Mouse (Mus musculus) lung, adult 18-20 months (tissue): ENCODE measurements around the gene Ube2q1.
"Not testable (repeated sequence)": the region's sequence is repeated elsewhere in the genome, so short reads cannot be mapped to it uniquely, and the experiment has no call there.

ENCODE experiments used
- DNase-seq, 2 experiments: peaks; one replicate each; pipeline ENCODE4 v3.0.0; 2022; ENCODE audit warnings: mixed read lengths in 2 of 2

Ube2q1 gene

DNA sequence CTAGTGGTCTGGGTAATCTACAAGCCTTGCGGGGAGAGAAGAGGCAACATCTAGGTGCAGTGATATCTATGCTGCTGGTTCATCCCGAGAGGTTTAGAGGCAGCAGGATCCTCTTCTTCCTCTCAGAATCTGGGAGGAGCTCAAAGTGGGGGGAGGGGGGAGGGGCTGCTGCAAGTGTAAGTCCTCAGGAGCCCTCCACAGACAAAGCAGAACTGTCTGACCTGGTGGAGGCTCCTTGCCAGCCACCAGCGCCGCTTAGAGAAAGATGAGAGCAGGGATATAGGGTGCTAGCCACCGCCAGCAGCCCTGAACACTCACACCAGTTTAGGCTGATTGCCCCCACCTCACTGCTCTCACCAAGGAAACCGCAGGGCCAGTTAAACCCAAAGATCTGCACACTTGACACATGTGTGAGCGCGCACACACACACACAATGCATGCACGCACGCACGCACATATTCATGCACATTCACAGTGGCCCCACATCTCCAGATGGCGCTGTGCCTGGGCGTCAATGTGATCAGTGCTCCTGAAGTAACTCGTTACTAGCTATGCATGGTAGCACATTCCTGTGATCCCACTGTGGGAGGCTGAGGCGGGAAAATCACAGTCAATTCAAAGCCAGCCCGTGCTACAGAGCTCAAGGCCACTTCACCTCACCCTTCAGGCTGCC is 15.4 kb downstream of the Ube2q1 start:
- DNase-seq, result no peak

DNA sequence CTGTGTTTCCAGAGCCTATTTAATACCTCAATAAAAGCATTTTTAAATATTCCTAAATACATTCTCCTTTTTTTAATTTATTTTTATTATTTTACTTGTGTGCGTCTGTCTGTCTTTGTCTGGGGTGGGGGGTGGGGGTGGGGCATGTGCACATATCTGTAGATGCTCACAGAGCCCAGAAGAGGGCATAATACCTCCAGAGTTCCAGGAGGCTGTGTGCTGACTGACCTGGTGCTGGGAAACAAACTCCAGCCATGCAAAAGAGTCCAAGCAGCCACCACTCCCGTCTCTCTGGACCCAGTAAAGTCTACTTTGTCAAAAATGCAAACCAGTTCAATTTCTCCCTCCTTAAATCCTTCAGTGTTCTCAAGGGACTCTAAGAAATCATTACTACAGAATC is 21.2 kb downstream of the Ube2q1 start:
- no peak for DNase-seq

- DNase-seq, result no peak
Measured at GRCm38 (mm10) chr3:89795746-89796145, 22.3 kb downstream of the Ube2q1 start.

GRCm38 (mm10) chr3:89796358-89796757 is 22.9 kb downstream of the Ube2q1 start:
- peak; percentile 20 to 25 for DNase-seq

DNA sequence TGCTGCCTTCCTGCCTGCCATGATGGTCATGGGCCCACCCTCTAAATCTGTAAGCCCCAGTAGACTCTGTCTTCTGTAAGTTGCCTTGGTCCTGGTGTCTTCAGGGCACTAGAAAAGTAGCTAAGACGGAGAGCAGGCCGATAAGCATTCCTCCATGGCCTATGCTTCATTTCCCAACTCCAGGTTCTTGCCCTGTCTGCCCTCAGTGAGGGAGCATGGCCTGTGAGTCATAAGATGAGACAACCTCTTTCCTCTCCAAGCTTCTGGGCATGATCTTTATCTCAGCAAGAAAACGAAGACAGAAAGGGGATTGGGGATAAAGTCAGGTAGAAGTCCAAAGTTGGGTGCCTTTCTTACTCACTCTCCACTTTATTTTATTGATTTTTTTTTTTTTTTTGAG is 25.1 kb downstream of the Ube2q1 start:
- DNase-seq, result no peak

DNA sequence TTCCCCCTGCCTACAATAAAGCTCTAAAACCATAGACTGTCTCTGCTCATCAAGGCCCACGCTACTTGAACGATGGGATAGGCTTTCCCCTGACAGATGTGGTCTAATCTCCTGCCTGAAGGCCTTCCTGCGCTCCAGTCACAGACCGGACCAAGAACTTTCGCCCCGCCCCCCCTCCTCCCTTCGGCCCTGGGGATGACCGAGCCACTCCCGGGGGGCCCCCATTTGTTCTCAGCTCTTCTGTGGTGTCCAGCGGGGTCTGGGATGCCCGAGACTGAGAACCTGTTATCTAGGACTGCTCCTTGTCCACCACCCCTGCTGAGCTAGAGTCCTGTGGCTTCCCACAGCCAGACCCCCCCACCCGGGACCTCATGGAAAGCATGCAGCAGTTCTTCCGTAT is 26.1 kb downstream of the Ube2q1 start:
- no peak for DNase-seq

- DNase-seq, result not testable (repeated sequence)
Measured at GRCm38 (mm10) chr3:89800078-89800477, 26.7 kb downstream of the Ube2q1 start.

- no peak for DNase-seq
Measured at GRCm38 (mm10) chr3:89800774-89801506, 27.5 kb downstream of the Ube2q1 start.

DNA sequence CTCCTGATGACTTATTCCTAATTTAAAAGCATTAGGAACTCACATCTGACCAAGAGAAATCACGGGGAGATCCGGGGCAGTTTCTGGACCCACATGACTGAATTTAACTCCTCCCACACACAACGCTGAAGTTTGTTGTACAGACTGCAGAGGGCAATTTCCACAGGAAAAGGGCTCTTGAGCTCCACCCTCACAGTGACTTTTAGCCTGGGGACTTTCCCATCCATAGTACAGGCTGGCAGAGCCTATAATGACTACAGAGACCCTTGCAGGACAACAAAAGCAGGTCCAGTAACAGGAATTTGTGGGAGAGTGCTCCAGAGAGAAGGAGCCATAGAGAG is 28.1 kb downstream of the Ube2q1 start:
- peak; percentile 19 to 23 for DNase-seq

- no peak for DNase-seq
Measured at GRCm38 (mm10) chr3:89802876-89803275, 29.5 kb downstream of the Ube2q1 start.

DNA sequence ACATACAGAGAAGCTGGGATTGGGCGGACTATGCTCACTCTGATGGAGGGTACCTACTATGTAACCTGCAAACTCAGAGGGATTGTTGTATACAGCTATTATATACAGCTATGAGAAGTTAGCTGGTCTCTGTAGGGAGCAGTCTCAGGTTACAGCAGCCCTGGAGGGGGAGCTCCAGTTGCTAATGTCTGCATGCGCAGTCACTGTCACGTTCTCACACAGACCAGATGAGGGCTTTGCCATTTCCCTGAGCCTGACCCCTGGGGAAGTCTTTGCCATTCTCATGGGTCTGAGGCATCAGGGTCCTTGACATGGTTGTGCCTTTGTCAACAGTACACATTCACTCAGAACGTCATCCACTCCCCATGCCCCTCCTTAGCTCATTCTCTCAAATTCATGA is 31.8 kb downstream of the Ube2q1 start:
- no peak for DNase-seq

- DNase-seq, result no peak
Measured at GRCm38 (mm10) chr3:89806751-89807150, 33.3 kb downstream of the Ube2q1 start.

- no peak for DNase-seq
Measured at GRCm38 (mm10) chr3:89807171-89807570, 33.8 kb downstream of the Ube2q1 start.

GRCm38 (mm10) chr3:89807881-89808280 is 34.5 kb downstream of the Ube2q1 start:
- DNase-seq, result no peak

DNA sequence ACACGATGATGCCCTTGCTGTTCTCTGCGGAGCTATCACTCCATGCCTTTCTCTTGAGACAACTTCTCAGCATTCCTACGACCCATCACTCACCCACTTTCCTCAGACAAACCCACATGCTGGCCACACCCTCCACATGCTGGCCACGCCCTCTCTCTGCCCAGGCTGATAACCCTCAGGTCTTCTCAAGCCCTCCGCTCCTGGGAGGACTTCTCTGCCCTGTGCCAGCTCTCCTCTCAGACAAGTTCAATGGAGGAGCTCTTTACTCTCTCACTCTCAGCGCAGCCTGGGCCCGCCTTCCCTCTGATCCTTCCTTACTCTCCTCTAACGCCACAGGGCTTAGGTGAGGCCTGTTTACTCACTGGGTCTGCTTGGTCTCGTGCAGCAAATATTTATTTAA is 35.2 kb downstream of the Ube2q1 start:
- no peak for DNase-seq

DNA sequence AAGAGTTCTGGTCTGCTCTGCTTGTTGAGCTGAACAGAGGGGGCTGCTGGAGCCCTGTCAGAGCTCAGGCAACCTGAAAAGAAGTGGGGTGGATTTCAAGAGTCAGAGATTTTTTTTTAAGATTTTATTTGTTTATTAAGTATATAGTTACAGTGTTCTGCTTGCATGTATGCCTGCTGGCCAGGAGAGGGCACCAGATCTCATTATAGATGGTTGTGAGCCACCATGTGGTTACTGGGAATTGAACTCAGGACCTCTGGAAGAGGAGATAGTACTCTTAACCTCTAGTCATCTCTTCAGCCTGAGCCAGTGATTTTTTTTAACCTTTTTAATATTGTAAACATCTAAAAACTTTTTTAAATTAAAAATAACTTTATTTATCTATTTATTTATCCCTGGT is 37.4 kb downstream of the Ube2q1 start:
- DNase-seq, result no peak

DNA sequence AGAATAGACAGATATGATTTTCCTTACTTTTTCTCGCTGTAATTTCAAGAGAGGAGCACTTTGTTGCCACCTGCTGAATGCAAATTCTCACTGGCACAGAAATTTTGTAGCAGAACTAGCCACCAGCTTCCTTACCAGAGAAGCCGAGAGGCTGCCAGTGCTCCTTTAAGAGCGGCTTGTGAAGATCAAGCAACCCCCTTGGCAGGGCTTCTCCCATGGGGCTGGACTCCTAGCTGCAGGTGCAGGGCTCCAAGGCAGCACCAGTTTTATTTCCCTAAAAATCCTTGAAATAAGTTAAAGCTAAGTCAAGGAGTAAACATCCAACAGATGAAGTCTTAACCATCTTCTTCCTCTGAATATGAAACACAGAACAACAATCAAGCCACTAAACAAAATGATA is 38.8 kb downstream of the Ube2q1 start:
- DNase-seq, result no peak

- DNase-seq, result no peak
Measured at GRCm38 (mm10) chr3:89814051-89814450, 40.6 kb downstream of the Ube2q1 start.

- DNase-seq, result peak; percentile 37 to 43
Measured at GRCm38 (mm10) chr3:89817056-89817455, 43.6 kb downstream of the Ube2q1 start.

DNA sequence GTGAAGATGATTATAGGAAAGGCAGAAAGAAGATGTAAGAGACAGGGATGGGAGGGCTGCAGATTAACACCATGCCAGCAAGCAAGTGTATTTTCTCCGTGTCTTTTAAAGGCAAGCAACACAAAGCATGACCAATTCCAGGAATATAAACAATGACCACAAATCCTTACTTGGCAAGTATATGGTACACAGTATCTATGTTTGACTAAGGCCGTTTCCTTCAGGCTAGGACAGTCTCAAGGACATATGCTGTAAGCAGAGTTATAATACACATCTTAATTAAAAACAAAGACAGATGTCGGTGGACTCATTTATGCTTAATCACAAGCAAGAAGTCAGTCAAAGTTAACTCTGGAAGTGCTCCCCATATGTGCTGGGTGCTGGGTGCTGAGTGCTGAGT is 45.2 kb downstream of the Ube2q1 start:
- no peak for DNase-seq

- DNase-seq, result no peak
Measured at GRCm38 (mm10) chr3:89819897-89820296, 46.5 kb downstream of the Ube2q1 start.

- no peak for DNase-seq
Measured at GRCm38 (mm10) chr3:89820311-89821095, 47.1 kb downstream of the Ube2q1 start.

DNA sequence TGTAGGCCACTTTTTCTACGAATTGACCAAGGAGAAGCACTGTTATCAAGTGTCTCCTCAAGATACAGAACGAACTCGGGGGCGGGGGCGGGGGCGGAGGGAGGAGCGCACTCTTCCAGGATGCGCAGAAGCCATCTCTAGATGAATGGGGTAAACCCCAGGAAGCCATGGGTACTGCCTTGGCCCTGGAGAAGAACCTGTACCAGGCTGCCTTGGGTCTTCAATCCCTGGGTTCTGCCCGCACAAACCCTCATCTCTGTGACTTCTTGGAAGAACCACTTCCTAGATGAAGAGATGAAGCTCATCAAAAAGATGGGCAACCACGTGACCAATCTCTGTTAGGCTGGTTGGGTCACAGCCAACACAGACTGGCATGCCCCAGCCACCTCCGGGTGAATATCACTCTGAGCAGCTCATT is 47.7 kb downstream of the Ube2q1 start:
- no peak for DNase-seq
